Mouse (Mus musculus) cortical plate, adult 2 months (tissue): ENCODE data around the gene Scrg1.

Experiments
- CTCF ChIP-seq: fragments of 200-500 bp; IDR thresholded peaks from 2 replicates; pipeline ENCODE4 v1.5.1; 2011; ENCODE audit warnings: mild to moderate bottlenecking, control low read depth, low read length; ENCODE audit not compliant: insufficient read depth; ENCODE audit errors: extremely low read depth
- POLR2A ChIP-seq: fragments of 200-500 bp; IDR thresholded peaks from 2 replicates; pipeline ENCODE4 v1.6.1; 2011; ENCODE audit warnings: mild to moderate bottlenecking, low read length, control low read depth; ENCODE audit not compliant: insufficient read depth; ENCODE audit errors: extremely low read depth

GRCm38 (mm10) chr8:57451896-57452295 is 3.8 kb upstream of the Scrg1 start:
- TF ChIP-seq CTCF (no peak), POLR2A (no peak)
